Mouse (Mus musculus) liver, embryonic 11.5 days (tissue): ENCODE data around the gene Zdbf2. TPM values are rescaled to one million over a fixed set of nuclear protein-coding genes. Genes with fewer than 3 reads are reported as not detected.

Source experiments
- ATAC-seq: fragments of 200-750 bp; cut with Nextera tagmentation; replicated peaks from 2 replicates; pipeline ENCODE4 v1.8.0; 2017; ENCODE audit warnings: moderate number of reproducible peaks, mild to moderate bottlenecking, moderate TSS enrichment, moderate library complexity; ENCODE audit not compliant: low FRiP score
- DNase-seq: peaks from one replicate; pipeline ENCODE4 v3.0.0-alpha.2; 2017; ENCODE audit warnings: low spot score
- H3K27ac ChIP-seq: fragments of 300-500 bp; sonication (generic); 2 replicates; pipeline ENCODE4 v1.5.1; 2014; ENCODE audit warnings: mild to moderate bottlenecking, low read depth, low read length, control low read depth
- H3K27me3 ChIP-seq: fragments of 300-500 bp; sonication (generic); replicated peaks from 2 replicates; pipeline ENCODE4 v1.6.1; 2014; ENCODE audit warnings: low read length, mixed read lengths; ENCODE audit not compliant: control insufficient read depth, insufficient read depth
- H3K36me3 ChIP-seq: fragments of 300-500 bp; sonication (generic); 2 replicates; pipeline ENCODE4 v1.6.1; 2014; ENCODE audit warnings: mild to moderate bottlenecking, low read length, moderate library complexity, mixed read lengths; ENCODE audit not compliant: control insufficient read depth, insufficient read depth
- H3K4me1 ChIP-seq: fragments of 300-500 bp; sonication (generic); replicated peaks from 2 replicates; pipeline ENCODE4 v1.6.1; 2014; ENCODE audit warnings: low read length, mixed read lengths; ENCODE audit not compliant: control insufficient read depth, insufficient read depth
- H3K4me2 ChIP-seq: fragments of 300-500 bp; sonication (generic); 2 replicates; pipeline ENCODE4 v1.6.1; 2014; ENCODE audit warnings: mild to moderate bottlenecking, control low read depth, moderate library complexity
- H3K4me3 ChIP-seq: fragments of 300-500 bp; sonication (generic); 2 replicates; pipeline ENCODE4 v1.5.1; 2014; ENCODE audit warnings: low read depth, low read length, control low read depth
- H3K9ac ChIP-seq: fragments of 300-500 bp; sonication (generic); 2 replicates; pipeline ENCODE4 v1.6.1; 2014; ENCODE audit warnings: low read depth, low read length, control low read depth
- H3K9me3 ChIP-seq: fragments of 300-500 bp; sonication (generic); 2 replicates; pipeline ENCODE4 v1.6.1; 2016; ENCODE audit warnings: low read length, inconsistent platforms, mixed read lengths; ENCODE audit not compliant: control insufficient read depth
- WGBS: fragments of 180-500 bp; shearing (Covaris S2); extraction: QIAGEN DNeasy Blood & Tissue Kit; methylation state at CpG from one replicate; pipeline ENCODE4 v1.1.7; 2014; 5-methylcytosine and 5-hydroxymethylcytosine counted together
- polyA plus RNA-seq: library from polyadenylated mRNA; unstranded; fragments of >200 nt; fragmentation: Nextera tagmentation; extraction: Ambion mirVana; gene quantifications from 2 replicates; pipeline ENCODE4 v1.2.1, GENCODE M21; 2014

The Zdbf2 gene
- polyA plus RNA-seq, 1 experiment from 2014 or later: 3.8 TPM

- Histone ChIP-seq H3K27me3 (peaks cover 74% of the 10 kb centered on the region), H3K4me1 (no peaks in the 10 kb centered on the region), H3K9ac (no peak overlapping the region), H3K4me3 (peak overlapping the region; percentile 22), H3K9me3 (no peaks in the 10 kb centered on the region), H3K4me2 (peak overlapping the region; percentile 56), H3K27ac (no peak overlapping the region), H3K36me3 (no peaks in the 10 kb centered on the region)
- no peak for DNase-seq
- 1% methylated on average over 18 of the region's 18 CpGs for WGBS
- ATAC-seq: no peak
Measured at GRCm38 (mm10) chr1:63247831-63248359, 25.2 kb upstream of the Zdbf2 start.

DNA sequence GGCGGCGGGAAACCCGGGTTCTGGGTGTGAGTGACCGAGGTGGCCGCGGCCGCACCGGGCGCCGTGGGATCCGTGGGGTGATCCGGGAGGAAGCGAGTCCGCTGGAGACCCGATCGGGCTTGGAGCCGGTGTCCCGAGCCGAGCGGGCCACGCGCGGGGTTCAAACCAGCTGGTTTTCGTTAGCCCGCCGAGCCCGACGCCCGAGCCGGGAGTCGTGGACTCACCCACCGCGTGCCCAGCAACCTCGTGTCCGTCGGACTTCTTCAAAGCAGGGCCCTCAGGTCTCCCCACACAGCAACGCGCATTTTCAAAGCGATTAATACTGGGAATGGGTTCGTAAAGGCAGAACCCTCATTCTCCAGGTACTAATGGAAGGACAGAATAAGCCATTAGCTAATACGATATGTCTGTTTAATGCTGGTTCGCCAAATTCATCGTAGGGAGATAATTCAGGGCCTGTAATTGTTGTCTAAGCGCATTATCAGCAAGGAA lies 24.7 kb upstream of the Zdbf2 start:
- DNase-seq: no peak
- no peaks in the 10 kb centered on the region for H3K36me3 ChIP-seq
- no peak overlapping the region for H3K27ac ChIP-seq
- H3K9me3 ChIP-seq: no peaks in the 10 kb centered on the region
- 4% methylated on average over 44 of the region's 44 CpGs for WGBS
- H3K4me2 ChIP-seq: peak overlapping the region; percentile 56
- no peak for ATAC-seq
- H3K9ac ChIP-seq: no peak overlapping the region
- peaks cover 79% of the 10 kb centered on the region for H3K27me3 ChIP-seq
- H3K4me3 ChIP-seq: peak overlapping the region; percentile 22
- no peaks in the 10 kb centered on the region for H3K4me1 ChIP-seq

DNA sequence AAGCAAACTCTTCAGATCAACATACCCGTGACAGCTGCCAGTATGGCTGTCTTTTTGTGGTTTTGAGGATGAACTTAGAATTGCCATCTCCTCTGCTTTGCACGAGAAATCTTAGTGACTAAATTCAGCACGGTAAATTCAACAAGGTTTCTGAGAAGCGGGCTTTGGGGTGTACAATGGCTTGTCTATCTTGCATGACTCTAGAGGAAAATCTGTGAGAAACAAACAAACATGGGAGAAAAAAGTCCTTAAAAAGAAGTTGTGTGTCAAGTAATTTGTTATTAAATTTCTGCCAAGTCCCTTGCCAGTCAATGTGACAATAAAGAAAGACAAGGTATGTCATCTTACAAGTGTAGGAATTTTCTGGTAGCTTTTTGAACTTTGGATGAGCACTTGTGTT lies 23.8 kb upstream of the Zdbf2 start:
- Histone ChIP-seq H3K27ac (no peak overlapping the region), H3K27me3 (peaks cover 80% of the 10 kb centered on the region), H3K36me3 (no peaks in the 10 kb centered on the region), H3K9me3 (no peaks in the 10 kb centered on the region), H3K4me2 (no peak overlapping the region), H3K9ac (no peak overlapping the region), H3K4me3 (no peak overlapping the region), H3K4me1 (no peaks in the 10 kb centered on the region)
- DNase-seq (no peak), ATAC-seq (no peak)
- 41% methylated on average over 4 of the region's 4 CpGs for WGBS

GRCm38 (mm10) chr1:63252351-63253209 lies 20.5 kb upstream of the Zdbf2 start:
- H3K9ac ChIP-seq: no peak overlapping the region
- 44% methylated on average over 24 of the region's 24 CpGs for WGBS

DNA sequence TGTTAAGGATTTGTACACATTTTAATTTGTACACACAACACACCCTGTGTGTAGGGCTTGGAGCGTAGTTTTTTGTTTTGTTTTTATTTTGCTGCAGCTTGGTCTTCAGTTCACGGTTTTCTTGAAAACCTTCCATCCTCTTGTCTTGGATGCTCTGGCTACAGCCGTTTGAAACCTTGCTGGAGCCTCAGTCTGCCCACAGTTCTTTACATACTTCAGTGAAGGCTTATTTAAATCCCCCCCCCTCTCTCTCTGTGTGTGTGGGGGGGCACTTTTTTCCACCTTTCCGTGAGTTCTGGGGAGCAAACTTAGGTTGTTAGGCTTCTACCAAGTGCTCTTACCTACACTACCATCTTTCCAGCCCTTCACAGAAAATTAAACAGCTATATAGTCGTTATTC lies 19.8 kb upstream of the Zdbf2 start:
- WGBS: 50% methylated on average over 5 of the region's 5 CpGs
- DNase-seq (no peak), ATAC-seq (no peak)
- Histone ChIP-seq H3K27ac (no peak overlapping the region), H3K27me3 (peaks cover 87% of the 10 kb centered on the region), H3K4me3 (no peak overlapping the region), H3K9ac (no peak overlapping the region), H3K4me2 (no peak overlapping the region), H3K36me3 (no peaks in the 10 kb centered on the region), H3K4me1 (no peaks in the 10 kb centered on the region), H3K9me3 (no peaks in the 10 kb centered on the region)

More at GRCm38 (mm10) chr1:63252351-63253209, 20.5 kb upstream of the Zdbf2 start:
- DNase-seq: no peak
- ATAC-seq: no peak
- no peaks in the 10 kb centered on the region for H3K36me3 ChIP-seq
- H3K27me3 ChIP-seq: peaks cover 92% of the 10 kb centered on the region
- H3K4me2 ChIP-seq: no peak overlapping the region
- no peaks in the 10 kb centered on the region for H3K4me1 ChIP-seq
- no peaks in the 10 kb centered on the region for H3K9me3 ChIP-seq
- no peak overlapping the region for H3K4me3 ChIP-seq
- no peak overlapping the region for H3K27ac ChIP-seq

GRCm38 (mm10) chr1:63255101-63255500 lies 18.0 kb upstream of the Zdbf2 start:
- H3K27me3 ChIP-seq: peaks cover 87% of the 10 kb centered on the region
- DNase-seq: no peak
- no peak for ATAC-seq
- H3K9ac ChIP-seq: no peak overlapping the region
- H3K27ac ChIP-seq: no peak overlapping the region
- H3K4me3 ChIP-seq: no peak overlapping the region
- H3K36me3 ChIP-seq: no peaks in the 10 kb centered on the region
- H3K9me3 ChIP-seq: no peaks in the 10 kb centered on the region
- no peak overlapping the region for H3K4me2 ChIP-seq
- WGBS: 25% methylated on average over 4 of the region's 4 CpGs
- no peaks in the 10 kb centered on the region for H3K4me1 ChIP-seq

DNA sequence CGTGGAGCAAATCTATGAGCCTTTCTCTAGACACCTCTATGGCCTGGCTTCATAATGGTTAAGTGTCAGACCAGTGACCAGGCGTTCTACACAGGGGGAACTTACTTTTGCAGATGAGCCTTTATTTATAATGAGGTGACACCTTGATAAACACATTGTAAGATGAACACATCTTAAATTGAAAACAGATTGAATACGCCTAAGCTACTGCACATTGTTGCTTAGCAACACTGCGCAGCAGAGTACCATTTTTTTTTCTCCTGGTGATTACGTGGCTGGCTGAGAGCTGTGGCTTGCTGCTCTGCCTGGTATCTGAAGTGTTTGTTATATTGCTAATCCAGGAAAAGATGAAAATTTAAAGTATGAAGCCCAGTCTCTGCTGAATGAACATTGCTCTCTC lies 17.0 kb upstream of the Zdbf2 start:
- no peak overlapping the region for H3K4me3 ChIP-seq
- no peak overlapping the region for H3K4me2 ChIP-seq
- no peaks in the 10 kb centered on the region for H3K4me1 ChIP-seq
- no peaks in the 10 kb centered on the region for H3K36me3 ChIP-seq
- peaks cover 87% of the 10 kb centered on the region for H3K27me3 ChIP-seq
- ATAC-seq (no peak), DNase-seq (no peak)
- 21% methylated on average over 5 of the region's 5 CpGs for WGBS
- no peaks in the 10 kb centered on the region for H3K9me3 ChIP-seq
- H3K27ac ChIP-seq: no peak overlapping the region
- no peak overlapping the region for H3K9ac ChIP-seq

DNA sequence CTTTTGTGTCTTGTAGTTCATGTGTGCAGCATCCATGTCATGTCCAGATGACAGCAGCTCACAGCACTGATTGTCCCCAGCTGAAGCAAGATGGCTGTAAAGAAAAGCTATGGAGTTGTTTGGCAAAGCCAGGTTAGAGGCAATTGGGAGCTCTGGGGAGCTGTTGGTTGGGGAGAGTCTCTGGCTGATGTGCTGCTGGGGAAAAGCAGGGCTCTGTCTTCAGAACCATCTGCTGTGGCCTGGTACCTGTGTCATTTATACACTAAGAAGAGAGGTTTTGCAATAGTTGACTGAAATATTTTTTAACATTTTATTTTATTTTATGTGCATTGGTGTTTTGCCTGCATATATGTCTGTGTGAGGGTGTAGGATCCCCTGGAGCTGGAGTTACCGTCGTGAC lies 14.6 kb upstream of the Zdbf2 start:
- Histone ChIP-seq H3K9ac (no peak overlapping the region), H3K4me3 (no peak overlapping the region), H3K4me1 (no peaks in the 10 kb centered on the region), H3K9me3 (no peaks in the 10 kb centered on the region), H3K36me3 (no peaks in the 10 kb centered on the region), H3K27me3 (peaks cover 78% of the 10 kb centered on the region), H3K4me2 (no peak overlapping the region), H3K27ac (no peak overlapping the region)
- no peak for DNase-seq
- 39% methylated on average over 2 of the region's 2 CpGs for WGBS
- no peak for ATAC-seq
